Mouse (Mus musculus) heart, adult 2 months (tissue): Measurements from ENCODE around the gene Gm37240.

Experiments
- CTCF ChIP-seq: fragments of 200-600 bp; IDR thresholded peaks from 2 replicates; pipeline ENCODE4 v1.8.1; 2022; ENCODE audit warnings: antibody characterized with exemption, mild to moderate bottlenecking, moderate library complexity
- EP300 ChIP-seq: fragments of 200-500 bp; IDR thresholded peaks from 2 replicates; pipeline ENCODE4 v1.6.1; 2011; ENCODE audit warnings: low read depth, low read length, control low read depth; ENCODE audit not compliant: insufficient read depth
- POLR2A ChIP-seq: fragments of 200-500 bp; IDR thresholded peaks from 2 replicates; pipeline ENCODE4 v1.6.1; 2011; ENCODE audit warnings: mild to moderate bottlenecking, low read depth, low read length, control low read depth; ENCODE audit not compliant: insufficient read depth

DNA sequence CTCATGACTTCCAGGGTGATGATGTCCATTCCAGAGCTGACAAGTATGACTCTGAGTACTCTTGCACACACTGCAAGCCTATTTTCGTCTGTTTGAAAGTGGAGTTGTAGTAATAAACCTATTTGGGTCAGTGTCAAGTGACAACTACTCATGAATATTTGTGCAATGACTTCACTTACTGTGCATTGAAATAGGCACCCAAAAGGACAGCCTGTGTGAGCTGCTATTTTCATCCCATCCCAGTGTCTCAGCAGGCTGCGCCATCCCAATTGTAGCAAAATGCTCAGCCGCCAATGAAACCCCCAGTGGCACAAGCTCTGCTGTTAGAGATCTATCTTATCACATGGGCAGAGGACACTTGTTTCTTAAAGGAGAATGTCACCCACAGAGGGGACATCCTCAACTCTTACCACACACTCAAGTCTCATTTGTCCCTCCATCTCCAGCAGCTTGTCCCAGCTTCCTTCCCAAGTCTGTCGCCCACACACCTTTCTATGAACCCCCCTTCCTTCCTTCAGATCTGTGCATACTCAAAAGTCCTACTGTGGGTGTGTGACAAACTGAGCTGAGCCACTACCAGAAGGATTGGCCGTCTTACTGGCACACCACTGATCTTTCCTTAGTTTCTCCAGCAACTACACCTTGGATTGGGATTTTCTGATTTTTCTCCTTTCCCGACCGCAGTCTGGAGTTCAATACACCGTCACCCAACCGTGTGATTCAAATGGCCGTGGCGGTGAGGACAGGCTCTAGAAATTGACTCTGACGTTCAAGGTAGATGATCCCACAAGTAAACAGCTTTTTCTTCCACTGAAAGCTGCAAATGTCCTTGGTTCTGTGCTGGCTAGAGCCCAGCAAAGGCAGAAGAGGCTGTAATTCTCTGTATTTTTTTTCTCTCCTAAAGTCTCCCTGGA is 1234.4 kb downstream of the Gm37240 start:
- no peak for TF ChIP-seq CTCF
- TF ChIP-seq POLR2A, result no peak
- TF ChIP-seq EP300, result no peak
